Mouse (Mus musculus): ENCODE measurements around the gene Rpl35.
A peak's percentile ranks its signal among the peaks of the same experiment; 100 is the strongest.

The Rpl35 gene

DNA sequence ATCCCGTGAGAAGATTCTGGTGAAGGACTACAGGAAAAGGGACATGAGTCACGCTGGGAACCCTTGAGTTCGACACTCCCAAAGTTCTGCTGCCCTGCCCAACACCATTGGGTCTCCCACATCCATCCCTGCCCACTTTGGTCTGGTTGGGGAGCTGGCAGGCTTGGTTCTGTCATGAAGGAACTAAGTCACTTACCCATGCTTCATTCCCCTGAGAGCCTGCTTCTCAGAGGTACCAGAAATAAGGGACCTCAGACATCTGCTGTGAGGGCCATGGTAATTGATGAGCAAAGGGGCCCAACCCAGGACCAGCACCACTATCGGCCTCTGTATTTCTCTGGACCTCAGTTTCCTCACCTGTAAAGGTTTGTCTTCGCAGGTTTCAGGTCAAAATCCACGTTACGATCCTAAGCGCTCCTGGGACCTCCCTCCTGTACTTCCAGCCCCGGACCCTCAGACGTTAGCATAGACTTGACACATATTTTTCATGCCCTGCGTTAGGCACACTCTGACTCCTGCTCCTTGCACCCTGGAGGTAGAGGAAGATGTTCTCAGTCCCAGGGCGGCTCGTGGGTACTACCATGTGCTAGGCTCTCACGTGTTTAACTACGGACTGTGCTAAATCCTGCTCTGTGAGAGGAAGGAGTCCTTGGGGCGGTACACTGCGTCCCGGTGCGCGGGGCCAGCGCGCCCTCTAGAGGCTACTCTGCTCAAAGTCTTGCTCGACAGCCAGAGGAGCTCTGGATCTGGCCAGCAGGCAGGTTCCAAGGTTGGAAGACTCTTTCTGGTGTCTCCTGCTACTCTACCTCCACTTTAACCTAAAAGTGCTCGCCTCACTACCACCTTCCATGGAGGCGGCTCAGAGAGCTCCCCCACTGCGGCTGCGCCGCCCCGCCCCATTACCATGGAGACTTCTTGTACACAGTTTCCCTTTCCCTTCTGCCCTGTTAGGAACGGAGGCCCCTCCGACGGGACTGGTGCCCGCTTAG is 7.7 kb downstream of the Rpl35 start, which contains the start of gene Wdr38:
TSS of gene Wdr38 (plus strand) at position 91 of the 989 bp plus-strand sequence.
- DNase-seq (ENCODE audit: low read depth, low spot score), result peak; percentile 71

DNA sequence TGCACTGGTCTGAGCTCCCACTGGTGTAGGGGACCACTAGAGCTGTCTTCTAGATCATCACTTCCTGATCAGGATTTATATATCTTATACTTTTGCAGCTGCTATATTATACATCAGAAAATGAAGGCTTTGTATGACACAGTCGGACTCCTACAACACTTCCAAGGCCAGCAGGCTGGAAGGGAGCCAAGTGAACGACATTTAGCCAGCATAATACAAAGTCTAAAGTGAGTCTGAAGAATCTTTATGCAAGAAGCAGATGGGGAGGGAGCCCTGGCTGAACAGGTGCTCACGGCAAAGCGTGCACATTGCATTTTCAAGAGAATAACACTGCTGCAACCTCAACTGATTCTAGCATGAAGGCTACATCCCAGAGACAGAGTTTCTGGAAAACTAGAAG is 13.0 kb downstream of the Rpl35 start:
- DNase-seq (ENCODE audit: low read depth, low spot score), result no peak

DNA sequence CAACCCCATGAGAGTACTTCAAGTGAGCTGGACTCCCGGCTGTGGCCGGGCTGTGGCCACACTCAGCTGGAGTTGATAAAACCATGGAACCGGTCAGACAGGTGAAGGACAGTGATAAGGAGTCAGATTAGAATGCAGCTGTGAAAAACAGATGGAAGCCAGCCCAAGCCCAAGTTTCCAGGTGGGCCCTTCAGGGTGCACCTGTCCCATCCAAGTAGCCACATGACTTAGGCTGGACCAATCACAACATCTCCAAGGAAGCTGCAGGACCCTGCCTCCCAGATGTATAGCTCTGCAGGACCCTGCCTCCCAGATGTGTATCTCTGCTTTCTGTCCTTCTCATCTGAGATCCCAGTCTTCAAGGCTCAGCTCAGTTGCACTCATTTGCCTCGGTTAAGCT is 13.4 kb downstream of the Rpl35 start:
- no peak for DNase-seq (ENCODE audit: low read depth, low spot score)

GRCm38 (mm10) chr2:38988929-38989328 is 16.5 kb downstream of the Rpl35 start:
- DNase-seq (ENCODE audit: low read depth, low spot score), result no peak

DNA sequence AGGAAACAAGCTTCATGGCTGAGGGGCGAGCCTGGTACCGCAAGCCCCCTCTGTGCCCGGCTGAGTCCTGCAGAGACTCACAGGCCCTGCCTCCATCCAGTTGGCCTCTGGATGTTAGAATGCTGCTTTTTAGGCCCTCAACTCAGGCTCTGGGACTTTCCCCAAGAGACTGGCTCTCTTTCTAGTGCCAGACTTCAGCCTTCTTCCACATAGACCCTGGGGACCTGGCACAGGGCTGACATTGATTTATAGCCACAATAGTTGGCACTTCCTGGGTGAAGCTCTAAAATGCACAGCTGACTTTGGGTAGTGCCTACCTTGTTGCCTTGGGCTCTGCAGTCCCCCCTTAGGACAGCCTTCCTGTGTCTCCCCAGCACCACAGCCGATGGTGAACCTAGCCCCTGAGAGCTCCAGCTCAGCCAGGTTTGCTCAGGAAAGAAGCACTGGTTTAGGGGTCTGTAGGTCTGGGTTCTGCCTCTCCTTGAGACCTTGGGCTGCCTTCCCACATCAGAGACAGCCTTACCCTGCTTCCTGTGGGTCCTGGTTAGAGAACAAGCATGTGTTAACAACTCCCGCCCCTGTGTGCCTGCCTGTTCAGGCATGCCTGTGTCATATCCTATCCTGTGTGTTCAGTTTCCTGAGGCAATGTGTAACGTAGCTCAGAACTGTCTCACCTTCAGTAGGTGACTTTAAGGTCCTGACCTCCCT is 17.5 kb downstream of the Rpl35 start:
- DNase-seq (ENCODE audit: low read depth, low spot score), result no peak

- DNase-seq (ENCODE audit: low read depth, low spot score), result no peak
Measured at GRCm38 (mm10) chr2:38987371-38987770, 18.1 kb downstream of the Rpl35 start.

DNA sequence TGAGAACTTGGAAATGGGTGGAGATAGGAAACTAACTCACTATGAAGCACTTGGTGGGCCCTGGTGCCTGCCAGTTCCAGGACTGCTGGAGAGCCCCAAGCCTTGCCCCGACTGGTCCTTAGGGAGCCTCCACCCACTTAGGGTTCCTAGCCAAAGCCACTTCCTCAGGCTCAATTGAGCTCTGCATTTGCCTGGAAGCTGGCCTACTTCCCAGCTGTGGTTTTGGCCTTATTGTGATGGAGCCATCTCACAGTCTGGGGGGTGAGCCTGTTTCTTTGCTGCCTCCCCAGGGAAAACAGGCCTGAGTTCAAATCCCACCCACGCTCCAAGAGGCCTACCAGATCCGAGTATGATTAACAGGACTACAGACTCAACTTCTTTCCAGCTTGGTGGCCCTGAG is 18.8 kb downstream of the Rpl35 start:
- no peak for DNase-seq (ENCODE audit: low read depth, low spot score)

- no peak for DNase-seq (ENCODE audit: low read depth, low spot score)
Measured at GRCm38 (mm10) chr2:38983456-38983855, 22.0 kb downstream of the Rpl35 start.

- no peak for DNase-seq (ENCODE audit: low read depth, low spot score)
Measured at GRCm38 (mm10) chr2:38977837-38978236, 27.6 kb downstream of the Rpl35 start.

DNA sequence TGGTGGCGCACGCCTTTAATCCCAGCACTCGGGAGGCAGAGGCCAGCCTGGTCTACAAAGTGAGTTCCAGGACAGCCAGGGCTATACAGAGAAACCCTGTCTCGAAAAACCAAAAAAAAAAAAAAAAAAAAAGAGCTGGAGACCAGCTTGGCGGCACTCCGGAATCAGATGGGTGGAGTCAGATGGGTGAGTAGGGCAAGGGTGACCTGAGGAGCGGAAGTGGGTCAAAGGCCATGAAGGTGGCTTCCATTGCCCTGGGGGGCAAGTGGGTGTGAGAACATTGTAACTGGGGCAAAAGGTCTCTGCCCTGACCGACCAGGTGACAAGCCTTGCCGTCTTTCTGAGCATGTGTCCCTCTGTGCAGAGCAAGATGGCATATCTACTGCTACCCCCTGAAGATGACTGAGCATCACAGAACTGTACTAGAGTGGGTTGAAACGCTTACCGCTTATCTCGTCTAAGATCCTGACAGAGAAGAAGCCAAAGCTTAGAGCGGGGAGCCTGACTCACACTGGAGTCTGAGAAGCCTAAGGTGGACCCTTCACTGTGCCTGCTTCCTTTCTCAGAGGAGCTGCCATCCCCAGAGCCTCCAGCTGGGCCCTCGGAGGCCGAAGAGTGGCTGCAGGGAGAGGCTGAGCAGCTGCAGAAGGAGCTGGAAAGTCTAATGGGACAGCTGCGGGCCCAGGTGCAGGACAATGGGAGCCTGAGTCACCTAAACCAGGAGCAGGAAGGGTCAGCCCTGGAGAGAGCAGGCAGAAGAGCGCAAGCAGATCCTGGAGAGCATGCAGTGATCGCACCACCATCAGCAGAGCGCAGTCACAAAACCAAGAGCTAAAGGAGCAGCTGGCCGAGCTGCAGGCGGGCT is 29.3 kb downstream of the Rpl35 start:
- no peak for DNase-seq (ENCODE audit: low read depth, low spot score)

- no peak for DNase-seq (ENCODE audit: low read depth, low spot score)
Measured at GRCm38 (mm10) chr2:38975181-38975580, 30.2 kb downstream of the Rpl35 start.

GRCm38 (mm10) chr2:38974171-38974570 is 31.3 kb downstream of the Rpl35 start:
- DNase-seq (ENCODE audit: low read depth, low spot score), result no peak

DNA sequence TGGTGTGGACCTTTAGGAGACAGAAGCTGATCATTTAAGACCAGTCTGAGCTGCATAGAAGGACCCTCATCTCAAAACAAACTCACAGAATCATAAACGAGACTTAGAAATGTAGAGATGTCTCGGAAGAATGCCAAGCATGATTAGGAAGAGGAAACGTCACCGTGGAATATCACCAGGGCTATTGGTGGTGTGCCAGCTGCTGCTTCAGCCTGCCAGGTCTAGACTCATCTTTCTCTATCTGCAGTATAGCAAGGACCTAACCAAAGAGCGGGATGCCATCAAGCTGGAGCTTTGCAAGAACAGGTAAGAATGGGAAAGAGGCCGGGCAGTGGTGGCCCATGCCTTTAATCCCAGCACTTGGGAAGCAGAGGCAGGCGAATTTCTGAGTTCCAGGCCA is 31.7 kb downstream of the Rpl35 start:
- no peak for DNase-seq (ENCODE audit: low read depth, low spot score)

DNA sequence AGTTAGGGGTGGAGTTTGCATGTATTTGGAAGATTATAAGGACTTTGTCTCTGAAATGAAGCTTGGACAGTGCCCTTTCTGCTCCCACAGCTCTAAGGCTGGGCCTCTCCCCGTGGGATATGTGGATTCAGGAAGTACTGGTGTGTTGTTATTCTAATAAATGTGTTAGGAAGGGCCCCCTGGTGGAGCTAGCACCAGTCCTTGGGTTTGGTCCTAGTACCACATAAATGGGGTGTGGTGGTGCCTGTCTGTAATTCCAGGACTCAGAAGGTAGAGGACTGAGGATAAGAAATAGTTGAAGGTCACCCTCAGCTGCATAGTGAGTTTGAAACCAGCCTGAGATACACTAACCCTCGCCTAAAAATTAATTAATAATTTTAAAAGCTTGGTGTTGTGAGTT is 32.2 kb downstream of the Rpl35 start:
- no peak for DNase-seq (ENCODE audit: low read depth, low spot score)

DNA sequence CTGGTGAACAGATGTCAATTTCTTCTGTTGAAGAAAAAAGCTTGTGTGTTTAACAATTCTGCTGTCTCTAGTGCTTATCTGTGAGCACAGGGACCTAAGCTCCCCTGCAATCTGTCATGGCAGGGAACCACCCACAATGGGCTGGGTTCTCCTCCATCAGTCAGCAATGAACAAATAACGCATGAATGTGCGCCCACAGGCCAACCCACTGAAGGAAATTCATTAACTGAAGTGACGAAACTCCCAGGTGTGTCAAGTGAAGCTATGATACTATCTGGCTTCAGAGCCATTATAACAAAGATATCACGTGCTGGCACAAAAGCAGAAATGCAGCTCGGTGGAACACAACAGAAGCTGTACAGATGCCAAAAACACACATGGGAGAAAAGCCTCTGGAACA is 35.4 kb downstream of the Rpl35 start:
- DNase-seq (ENCODE audit: low read depth, low spot score), result peak; percentile 16

DNA sequence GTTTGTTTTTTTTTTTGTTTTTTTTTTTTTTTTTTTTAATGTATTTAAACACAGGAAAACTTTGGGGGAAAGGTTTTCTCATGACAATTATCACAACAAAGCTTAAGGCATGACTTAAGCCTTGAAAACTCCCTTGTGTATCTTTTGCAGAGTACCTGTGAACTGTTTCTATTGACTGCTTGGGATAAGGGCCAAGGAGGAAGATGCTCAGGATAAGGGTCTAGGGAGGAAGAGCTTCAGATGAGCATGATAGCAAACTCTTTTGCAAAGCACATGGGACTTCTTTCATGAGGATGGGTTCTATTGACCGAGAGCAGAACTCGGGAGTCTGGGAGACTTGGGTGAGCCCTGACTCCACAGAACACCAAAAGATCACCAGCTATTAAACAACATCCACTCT is 35.8 kb downstream of the Rpl35 start:
- no peak for DNase-seq (ENCODE audit: low read depth, low spot score)

- no peak for DNase-seq (ENCODE audit: low read depth, low spot score)
Measured at GRCm38 (mm10) chr2:38964198-38964597, 41.2 kb downstream of the Rpl35 start.

- no peak for DNase-seq (ENCODE audit: low read depth, low spot score)
Measured at GRCm38 (mm10) chr2:38957671-38958223, 47.7 kb downstream of the Rpl35 start.

DNA sequence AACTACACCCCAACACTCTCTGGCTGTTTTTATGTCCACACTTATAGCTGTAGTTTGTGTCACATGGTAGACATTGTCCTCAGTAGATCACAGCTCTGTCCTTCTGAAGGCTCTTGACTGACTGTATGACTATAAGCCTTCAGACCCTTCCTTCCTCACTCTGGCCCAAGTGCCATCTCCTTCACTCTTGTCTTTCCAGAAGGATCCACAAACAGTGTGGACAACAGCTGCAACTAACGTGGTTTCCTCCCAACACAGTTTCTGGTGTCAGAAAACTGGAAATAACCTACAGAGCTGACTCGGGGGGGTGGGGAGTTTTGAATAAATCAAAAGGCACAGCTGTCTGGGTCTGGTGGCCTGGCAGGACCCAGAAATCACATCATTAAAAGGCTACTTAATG is 49.4 kb downstream of the Rpl35 start:
- no peak for DNase-seq (ENCODE audit: low read depth, low spot score)

GRCm38 (mm10) chr2:38953152-38953883 is 52.1 kb downstream of the Rpl35 start:
- no peak for DNase-seq (ENCODE audit: low read depth, low spot score)

Data from c-Kit-negative CD71-positive TER-119-positive erythroid progenitor cells, embryonic 14.5 days (primary cell).